Mouse (Mus musculus): ENCODE results near the gene Gm9736.
"Not testable (repeated sequence)": the region's sequence is repeated elsewhere in the genome, so short reads cannot be mapped to it uniquely, and the experiment has no call there.

The Gm9736 gene

DNA sequence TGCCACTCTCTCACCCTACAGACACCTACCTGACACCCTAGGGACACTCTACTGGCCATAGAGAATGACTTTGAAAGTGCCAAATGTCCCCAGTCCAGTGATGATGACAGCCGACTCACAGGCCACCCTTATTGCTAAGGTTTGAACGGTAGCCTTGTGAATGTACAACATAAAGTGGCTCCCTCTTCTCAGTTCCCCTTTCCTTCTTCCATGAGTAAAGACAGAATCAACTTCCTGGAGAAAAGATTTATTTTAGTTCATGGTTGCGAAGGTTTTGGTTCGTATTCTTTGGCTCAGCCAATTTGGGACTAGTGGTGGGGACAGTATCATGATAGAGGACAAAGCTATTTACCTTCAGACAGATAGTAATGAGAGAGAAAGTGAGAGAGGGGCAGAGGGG is 12.2 kb downstream of the Gm9736 start:
- in situ Hi-C loops (cut with MboI; ENCODE audit: low pct_unique_long_range_greater_than_20kb in 1 of 2, low sequenced_read_pairs in 2 of 2, unreplicated experiment in 1 of 2) = loop anchor here in 1 of 2 experiments (25.0 kb wide), 1 partner anchor 652 kb away; no protein-coding TSS in a partner anchor

DNA sequence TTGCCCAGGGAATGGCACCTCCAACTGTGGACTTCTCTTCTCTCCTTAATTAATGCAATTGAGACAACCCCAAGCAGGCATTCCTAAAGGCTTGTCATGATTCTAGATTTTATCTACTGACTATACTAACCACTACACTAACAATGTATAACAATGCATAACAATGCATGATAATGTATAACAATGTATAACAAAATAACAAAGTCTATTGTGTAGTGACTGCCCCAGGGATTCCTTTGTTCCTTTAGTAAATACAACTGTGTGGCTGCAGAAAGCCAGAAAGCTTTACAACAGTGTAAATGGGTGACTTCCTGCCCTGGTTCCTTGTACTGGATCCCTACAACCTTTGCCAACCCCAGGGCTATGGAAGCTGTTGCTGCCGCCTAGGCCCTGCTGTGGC is 15.2 kb downstream of the Gm9736 start:
- in situ Hi-C loops (cut with MboI; ENCODE audit: low pct_unique_long_range_greater_than_20kb in 1 of 2, low sequenced_read_pairs in 2 of 2, unreplicated experiment in 1 of 2) = loop anchor here in 1 of 2 experiments (25.0 kb wide), 1 partner anchor 649 kb away; no protein-coding TSS in a partner anchor

GRCm38 (mm10) chr10:77729241-77729640 is 21.9 kb downstream of the Gm9736 start:
- in situ Hi-C loops (cut with MboI; ENCODE audit: low pct_unique_long_range_greater_than_20kb in 1 of 2, low sequenced_read_pairs in 2 of 2, unreplicated experiment in 1 of 2) = loop anchor here in 1 of 2 experiments (25.0 kb wide), 1 partner anchor 642 kb away; no protein-coding TSS in a partner anchor

DNA sequence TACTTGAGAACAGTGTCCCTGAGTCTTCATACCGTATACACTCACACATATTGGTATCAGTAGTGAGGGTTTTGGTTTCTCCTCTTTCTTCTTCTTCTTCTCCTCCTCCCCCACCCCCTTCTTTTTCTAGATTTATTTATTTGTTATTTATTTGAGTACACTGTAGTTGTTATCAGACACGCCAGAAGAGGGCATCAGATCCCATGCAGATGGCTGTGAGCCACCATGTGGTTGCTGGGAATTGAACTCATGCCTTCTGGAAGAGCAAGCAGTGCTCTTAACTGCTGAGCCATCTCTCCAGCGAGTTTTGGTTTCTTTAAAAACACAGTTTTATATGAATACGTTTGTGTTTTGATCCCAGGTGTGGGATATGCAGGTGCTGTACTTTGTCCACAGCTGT is 22.9 kb downstream of the Gm9736 start:
- in situ Hi-C loops (cut with MboI; ENCODE audit: low pct_unique_long_range_greater_than_20kb in 1 of 2, low sequenced_read_pairs in 2 of 2, unreplicated experiment in 1 of 2) = loop anchor here in 1 of 2 experiments (25.0 kb wide), 1 partner anchor 641 kb away; no protein-coding TSS in a partner anchor

DNA sequence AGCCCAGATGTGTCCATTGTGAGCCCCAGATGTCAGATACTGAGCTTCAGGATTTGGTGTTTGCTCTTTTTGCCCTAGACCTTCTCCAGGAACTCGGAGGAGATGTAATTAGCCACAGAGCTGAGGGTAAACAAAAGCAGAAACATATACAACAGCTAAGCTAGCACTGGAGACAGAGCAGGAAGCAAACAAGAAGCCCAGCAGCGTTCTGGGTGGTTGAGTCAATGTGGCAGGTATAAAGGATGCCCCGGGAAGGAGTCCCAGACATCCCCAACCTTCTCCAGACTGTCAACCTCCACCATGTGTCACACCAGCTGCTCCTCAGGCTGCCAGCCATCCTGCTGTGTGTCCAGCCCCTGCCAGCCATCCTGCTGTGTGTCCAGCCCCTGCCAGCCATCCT is 25.0 kb downstream of the Gm9736 start, which contains the start of gene Gm10100:
Gm10100 (plus strand) TSS at position 301 of the 400 bp plus-strand sequence.
- in situ Hi-C loops (cut with MboI; ENCODE audit: low pct_unique_long_range_greater_than_20kb in 1 of 2, low sequenced_read_pairs in 2 of 2, unreplicated experiment in 1 of 2) = loop anchor here in 1 of 2 experiments (25.0 kb wide), 1 partner anchor 639 kb away; no protein-coding TSS in a partner anchor

GRCm38 (mm10) chr10:77724855-77725254 is 26.3 kb downstream of the Gm9736 start:
- in situ Hi-C loops (cut with MboI; ENCODE audit: low pct_unique_long_range_greater_than_20kb in 1 of 2, low sequenced_read_pairs in 2 of 2, unreplicated experiment in 1 of 2) = loop anchor here in 1 of 2 experiments (25.0 kb wide), 1 partner anchor 638 kb away; no protein-coding TSS in a partner anchor

- in situ Hi-C loops (cut with MboI; ENCODE audit: low pct_unique_long_range_greater_than_20kb in 1 of 2, low sequenced_read_pairs in 2 of 2, unreplicated experiment in 1 of 2) = not testable (repeated sequence)
Observed at GRCm38 (mm10) chr10:77720299-77720698, 30.9 kb downstream of the Gm9736 start, which contains the start of gene Krtap12-1. Gene Krtap12-1 (plus strand): TSS chr10:77720599.

GRCm38 (mm10) chr10:77715507-77715906 is 35.6 kb downstream of the Gm9736 start, which contains the start of gene Gm10142:
Gene Gm10142 (plus strand): TSS chr10:77715807.
- in situ Hi-C loops (cut with MboI; ENCODE audit: low pct_unique_long_range_greater_than_20kb in 1 of 2, low sequenced_read_pairs in 2 of 2, unreplicated experiment in 1 of 2) = no loop called here

DNA sequence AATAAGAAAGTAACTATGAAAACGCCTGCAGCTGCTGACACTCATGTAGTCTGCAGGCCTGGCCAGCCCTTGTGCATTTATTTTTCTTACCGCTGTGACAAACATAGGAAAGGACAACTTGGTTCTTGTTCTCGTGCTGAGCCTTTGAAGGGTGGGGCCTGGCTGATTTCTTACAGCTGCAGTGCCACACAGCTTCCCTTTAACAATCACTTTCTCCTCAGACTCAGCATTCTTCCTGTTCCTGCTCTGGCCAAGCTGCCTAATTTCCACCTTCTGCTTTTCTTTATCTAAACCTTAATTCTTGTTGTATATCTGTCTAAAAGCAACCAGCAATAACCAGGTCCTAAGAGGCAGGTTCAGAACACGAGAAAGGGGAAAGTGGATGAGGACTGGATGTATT is 37.4 kb downstream of the Gm9736 start:
- in situ Hi-C loops (cut with MboI; ENCODE audit: low pct_unique_long_range_greater_than_20kb in 1 of 2, low sequenced_read_pairs in 2 of 2, unreplicated experiment in 1 of 2) = no loop called here

GRCm38 (mm10) chr10:77711157-77711556 is 40.0 kb downstream of the Gm9736 start, which contains the start of gene Gm10024:
Gene Gm10024 (plus strand): TSS chr10:77711457.
- in situ Hi-C loops (cut with MboI; ENCODE audit: low pct_unique_long_range_greater_than_20kb in 1 of 2, low sequenced_read_pairs in 2 of 2, unreplicated experiment in 1 of 2) = not testable (repeated sequence)

DNA sequence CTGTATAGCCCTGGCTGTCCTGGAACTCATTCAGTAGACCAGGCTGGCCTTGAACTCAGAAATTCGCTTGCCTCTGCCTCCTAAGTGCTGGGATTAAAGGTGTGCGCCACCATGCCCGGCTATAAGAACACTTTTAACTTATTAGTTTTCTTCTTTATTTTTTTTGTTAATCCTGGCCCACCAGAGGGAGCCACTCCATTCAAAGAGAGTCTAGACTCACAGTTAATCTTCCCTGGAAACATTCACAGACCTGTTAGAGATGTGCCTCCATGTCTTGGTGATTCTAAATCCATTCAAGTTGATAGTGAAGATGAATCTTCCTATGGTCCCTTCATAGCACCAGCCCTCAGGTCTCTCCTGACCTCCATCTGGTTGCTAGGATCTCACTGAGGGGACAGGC is 41.3 kb downstream of the Gm9736 start:
- in situ Hi-C loops (cut with MboI; ENCODE audit: low pct_unique_long_range_greater_than_20kb in 1 of 2, low sequenced_read_pairs in 2 of 2, unreplicated experiment in 1 of 2) = no loop called here

GRCm38 (mm10) chr10:77706326-77706725 is 44.8 kb downstream of the Gm9736 start, which contains the start of gene Gm10272:
Gene Gm10272 (plus strand): TSS chr10:77706626.
- in situ Hi-C loops (cut with MboI; ENCODE audit: low pct_unique_long_range_greater_than_20kb in 1 of 2, low sequenced_read_pairs in 2 of 2, unreplicated experiment in 1 of 2) = no loop called here
